Mouse (Mus musculus): ENCODE results near the gene Brd4.
A peak's percentile ranks its signal among the peaks of the same experiment; 100 is the strongest.

Gene Brd4

DNA sequence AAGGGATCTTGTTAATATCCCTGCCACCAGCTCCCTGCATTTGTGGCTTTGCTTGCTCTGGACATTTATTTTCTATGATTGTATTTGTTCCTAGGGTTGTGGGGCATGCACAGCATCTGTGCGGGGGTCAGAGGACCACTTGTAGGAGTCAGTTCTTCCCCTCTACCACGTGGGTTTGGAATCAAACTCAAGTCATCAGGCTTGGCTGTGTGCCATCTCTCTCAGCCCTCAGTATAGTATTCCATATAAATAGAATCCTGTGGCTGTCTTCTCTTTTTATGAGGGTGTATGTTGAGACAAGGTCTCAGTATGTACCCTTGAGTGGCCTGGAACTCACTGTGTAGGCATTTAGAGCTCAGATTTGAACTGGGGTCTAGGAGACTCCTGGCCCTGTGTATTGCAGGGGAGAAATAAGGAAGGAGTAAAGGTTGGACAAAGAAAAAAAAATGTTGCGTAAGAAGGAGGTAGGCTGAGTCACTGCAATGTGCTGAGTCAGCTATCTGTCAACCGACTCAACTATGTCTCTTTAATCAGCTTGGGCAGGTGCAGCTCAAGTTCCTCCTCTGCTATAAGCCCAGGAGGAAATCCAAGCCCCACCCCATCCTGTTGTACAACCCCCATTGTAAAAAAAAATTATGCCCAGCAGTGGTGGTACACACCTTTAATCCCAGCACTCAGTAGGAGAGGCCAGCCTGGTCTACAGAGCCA is 114.8 kb downstream of the Brd4 start:
- DNase-seq (ENCODE audit: low spot score in 2 of 2) = peak in 1 of 2 experiments; percentile 42

- DNase-seq (ENCODE audit: low spot score in 2 of 2) = peak in 1 of 2 experiments; percentile 57
These were observed 117.8 kb downstream of the Brd4 start, which contains the start of gene Notch3 for GRCm38 (mm10) chr17:32166687-32167086. Notch3 (minus strand) TSS chr17:32166852.

GRCm38 (mm10) chr17:32165803-32166595 is 118.5 kb downstream of the Brd4 start:
- no peak for DNase-seq (ENCODE audit: low spot score in 2 of 2)

DNA sequence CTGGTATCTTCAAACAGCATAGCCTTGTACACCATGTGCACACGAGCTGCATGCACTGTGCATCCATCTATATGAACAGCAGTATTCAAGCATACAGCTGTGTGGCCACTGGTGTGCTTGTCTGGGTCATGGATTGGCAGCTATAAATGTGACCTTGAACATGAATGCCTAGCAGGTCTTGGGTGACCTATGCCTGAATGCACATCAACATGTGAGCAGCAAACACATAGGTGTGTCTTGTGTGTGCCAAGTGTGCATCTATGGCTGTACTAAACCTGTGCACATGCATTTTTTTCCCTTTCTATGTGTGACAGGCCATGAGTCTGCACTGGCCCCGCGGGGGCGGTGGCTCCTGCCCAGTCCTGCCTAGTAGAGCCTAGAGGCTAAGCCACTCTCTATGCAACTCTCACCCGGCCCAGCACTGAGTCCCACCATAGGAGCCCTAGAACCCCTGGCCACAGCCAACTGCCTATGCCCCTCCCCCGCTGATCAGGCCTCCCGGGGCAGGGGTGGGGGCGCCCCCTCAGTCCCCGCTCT is 119.2 kb downstream of the Brd4 start:
- peak in 1 of 2 experiments; percentile 53 for DNase-seq (ENCODE audit: low spot score in 2 of 2)

DNA sequence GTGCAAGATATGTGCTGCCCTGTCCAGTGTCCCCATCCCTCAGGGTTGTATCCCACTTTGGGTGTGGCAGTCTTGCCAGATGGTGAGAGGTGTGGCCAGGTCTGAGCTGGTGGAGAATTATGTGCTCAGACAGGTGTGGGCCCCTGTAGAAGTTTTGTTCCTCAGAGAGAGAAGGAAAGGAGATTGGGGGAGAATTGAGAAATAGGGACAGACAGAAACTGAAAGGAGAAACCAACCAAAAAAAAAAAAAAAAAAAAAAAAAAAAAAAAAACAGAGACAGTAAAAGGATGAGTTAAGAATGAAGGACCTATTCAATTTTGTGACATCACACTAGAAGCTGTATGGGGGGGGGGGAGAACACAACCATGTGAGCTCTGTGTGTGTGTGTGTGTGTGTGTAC is 119.7 kb downstream of the Brd4 start:
- DNase-seq (ENCODE audit: low spot score in 2 of 2) = no peak

GRCm38 (mm10) chr17:32163910-32164650 is 120.4 kb downstream of the Brd4 start:
- DNase-seq (ENCODE audit: low spot score in 2 of 2) = no peak

DNA sequence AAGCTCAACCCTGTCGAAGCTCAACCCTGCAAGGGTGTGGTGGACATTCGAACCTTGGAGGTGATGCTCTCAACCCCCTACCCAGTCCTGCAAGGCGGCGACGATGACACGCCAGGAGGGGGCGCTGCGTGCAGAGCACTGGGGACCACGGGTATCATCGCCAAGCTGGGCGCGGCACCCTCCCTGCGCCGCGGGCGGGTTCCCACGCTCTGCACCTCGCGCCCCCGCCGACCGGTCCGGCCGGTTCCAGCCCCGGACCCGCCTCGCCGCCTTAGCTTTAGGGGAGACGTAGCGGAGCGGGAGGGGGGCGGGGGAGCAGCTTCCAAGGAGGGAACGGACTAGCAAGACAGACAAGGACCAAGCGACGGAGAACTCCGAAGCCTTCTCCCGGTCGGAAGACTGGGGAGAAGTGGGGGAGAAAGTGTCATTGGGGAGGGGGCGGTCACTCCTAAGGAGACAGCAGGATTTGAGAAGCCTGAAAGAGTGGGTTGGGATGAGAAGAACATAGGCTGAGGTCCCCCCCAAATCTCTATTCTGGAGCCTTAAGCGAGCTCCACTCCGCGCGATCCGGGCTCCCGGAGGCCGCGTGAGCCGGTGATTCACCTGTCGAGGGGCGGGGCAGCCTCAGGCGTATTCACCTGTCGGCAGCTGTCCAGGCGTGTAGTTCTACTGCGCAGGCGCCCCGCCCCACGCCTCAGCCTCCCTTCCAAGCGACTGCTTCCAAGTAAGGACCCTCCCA is 122.2 kb downstream of the Brd4 start:
- peak; percentile 81 to 85 for DNase-seq (ENCODE audit: low spot score in 2 of 2)

DNA sequence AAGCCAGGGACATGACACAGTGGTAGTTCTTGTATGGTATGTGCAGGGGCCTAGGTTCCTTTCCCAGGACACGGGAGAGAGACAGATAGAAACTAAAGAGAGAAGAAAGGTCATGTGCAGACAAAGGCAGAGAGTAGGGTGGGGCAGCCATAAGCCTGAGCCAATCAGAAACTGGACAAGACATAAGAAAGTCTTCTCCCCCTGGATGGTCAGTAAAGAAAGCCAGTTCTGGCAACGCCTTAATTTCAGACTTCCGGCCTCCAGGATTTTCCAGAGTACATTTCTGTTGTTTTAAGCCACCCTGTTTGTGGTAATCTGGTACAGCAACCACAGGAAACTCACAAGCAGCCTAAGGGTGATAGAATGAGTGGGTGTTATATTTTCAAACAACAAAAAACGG is 123.6 kb downstream of the Brd4 start:
- no peak for DNase-seq (ENCODE audit: low spot score in 2 of 2)

- DNase-seq (ENCODE audit: low spot score in 2 of 2) = no peak
These were observed 125.7 kb downstream of the Brd4 start for GRCm38 (mm10) chr17:32158841-32159240.

GRCm38 (mm10) chr17:32146718-32147117 is 137.8 kb downstream of the Brd4 start:
- no peak for DNase-seq (ENCODE audit: low spot score in 2 of 2)
